Mouse (Mus musculus): ENCODE measurements around the gene Unc119b. TPM values are rescaled to one million over a fixed set of nuclear protein-coding genes. Genes with fewer than 3 reads are reported as not detected.
"Not testable (repeated sequence)": the region's sequence is repeated elsewhere in the genome, so short reads cannot be mapped to it uniquely, and the experiment has no call there.

Unc119b gene
- total and polyA plus RNA-seq, 3 experiments, result 32.0 to 44.8 (median 39.2) TPM

- DNase-seq, result peak; percentile 100
Measured at GRCm38 (mm10) chr5:115158040-115158983, 23.5 kb upstream of the Unc119b start, which contains the start of gene Mlec. Gene Mlec, minus strand, starts transcription at chr5:115158179.

GRCm38 (mm10) chr5:115156933-115157589, 22.3 kb upstream of the Unc119b start:
- peak; percentile 40 for DNase-seq

DNA sequence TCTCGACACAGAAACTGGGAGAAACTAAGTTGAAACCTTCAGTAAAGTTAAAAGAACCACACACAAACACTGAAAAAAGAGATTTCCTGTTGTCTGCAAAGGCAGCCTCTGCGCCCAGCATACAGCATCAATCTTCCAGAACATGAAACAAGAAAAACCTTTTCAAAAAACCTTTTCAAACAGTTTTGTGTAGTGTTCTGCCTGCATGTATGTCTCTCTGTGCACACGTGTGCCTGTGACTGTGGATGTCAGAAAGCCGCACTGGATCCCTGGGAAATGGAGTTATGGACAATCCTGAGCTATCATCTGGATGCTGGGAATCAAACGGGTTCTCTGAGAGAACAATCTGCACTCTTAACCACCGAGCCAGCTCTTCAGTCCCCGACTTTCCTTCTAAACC, 21.6 kb upstream of the Unc119b start:
- DNase-seq, result no peak

GRCm38 (mm10) chr5:115155831-115156230, 21.1 kb upstream of the Unc119b start:
- DNase-seq, result peak; percentile 47

DNA sequence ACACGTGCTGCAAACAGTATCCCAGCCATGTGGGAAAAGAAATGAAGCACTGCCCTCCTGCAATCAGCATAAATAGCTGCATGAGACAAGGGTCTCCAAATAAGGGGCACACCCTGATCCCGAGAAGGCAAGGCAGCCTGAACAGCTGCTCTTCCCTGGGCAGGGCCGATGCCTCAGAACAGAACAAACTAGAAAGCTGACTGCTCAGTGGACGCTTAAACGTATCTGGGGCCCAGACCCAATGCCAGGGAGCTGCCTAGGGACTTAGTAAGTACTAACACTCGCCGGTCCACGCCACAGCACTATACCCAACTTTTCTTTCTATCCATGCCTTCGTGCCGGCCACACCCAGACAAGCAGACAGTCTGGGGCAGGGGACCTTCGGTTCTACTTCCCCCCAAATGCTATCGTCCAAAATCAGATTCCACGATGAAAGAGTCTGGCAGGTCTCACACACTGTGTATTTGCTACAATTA, 20.4 kb upstream of the Unc119b start:
- no peak for DNase-seq

GRCm38 (mm10) chr5:115152132-115152956, 17.6 kb upstream of the Unc119b start:
- no peak for DNase-seq

- DNase-seq, result no peak
Measured at GRCm38 (mm10) chr5:115151457-115151856, 16.7 kb upstream of the Unc119b start.

- no peak for DNase-seq
Measured at GRCm38 (mm10) chr5:115150991-115151390, 16.2 kb upstream of the Unc119b start.

DNA sequence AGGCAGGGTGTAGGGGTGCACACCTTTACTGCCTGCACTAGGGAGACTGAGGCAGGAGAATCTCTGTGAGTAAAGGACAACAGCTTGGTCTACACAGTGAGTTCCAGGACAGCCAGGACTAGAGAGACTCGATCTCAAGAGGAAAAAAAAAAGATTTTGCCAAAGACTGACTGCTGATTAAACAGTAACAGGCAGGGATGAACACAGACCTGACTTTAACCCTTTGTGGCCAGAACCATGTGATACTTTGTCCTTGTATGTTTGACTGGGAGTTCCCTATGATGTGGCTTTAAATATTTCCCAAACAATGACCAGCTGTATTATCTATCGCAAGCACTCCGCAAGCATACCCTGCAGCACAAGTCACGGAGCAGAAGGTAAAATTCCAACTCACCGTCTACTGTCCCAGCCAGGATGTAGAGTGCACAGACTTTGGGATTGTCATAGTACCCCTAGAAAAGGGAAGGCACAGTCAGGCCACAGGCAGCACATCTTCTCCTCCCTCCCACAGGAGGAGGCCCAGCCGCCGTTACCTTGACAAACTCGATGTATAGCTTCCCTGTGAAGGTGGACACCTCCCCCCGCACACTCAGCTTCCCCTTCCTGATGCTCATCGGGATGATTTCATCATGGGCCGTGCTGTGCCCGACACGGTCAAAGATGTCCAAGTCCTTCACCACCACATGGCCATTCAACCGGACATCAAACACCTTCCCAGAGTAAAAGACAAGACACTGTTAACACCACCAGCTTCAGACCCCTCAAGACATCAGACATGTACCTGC, 15.1 kb upstream of the Unc119b start:
- DNase-seq, result peak; percentile 4

GRCm38 (mm10) chr5:115148872-115149271, 14.1 kb upstream of the Unc119b start:
- not testable (repeated sequence) for DNase-seq

DNA sequence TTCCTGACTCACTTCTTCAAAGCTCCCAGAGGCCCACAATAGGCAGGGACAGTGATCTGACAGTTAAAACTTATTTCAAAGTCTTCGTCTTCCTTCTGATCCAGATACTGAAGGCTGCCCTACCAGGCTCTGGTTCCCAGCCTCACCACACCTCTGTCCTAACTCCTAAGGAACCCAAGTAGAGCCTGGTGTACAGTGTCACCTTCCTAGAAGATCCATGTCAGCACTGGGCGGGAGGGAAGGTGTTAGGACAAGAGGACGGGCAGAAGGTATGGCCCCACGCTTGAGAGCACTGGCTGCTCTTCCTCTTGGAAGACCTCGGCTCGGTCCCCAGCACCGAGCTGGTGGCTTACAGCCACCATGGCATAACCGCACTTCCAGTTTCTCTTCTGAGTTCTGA, 13.6 kb upstream of the Unc119b start:
- no peak for DNase-seq

DNA sequence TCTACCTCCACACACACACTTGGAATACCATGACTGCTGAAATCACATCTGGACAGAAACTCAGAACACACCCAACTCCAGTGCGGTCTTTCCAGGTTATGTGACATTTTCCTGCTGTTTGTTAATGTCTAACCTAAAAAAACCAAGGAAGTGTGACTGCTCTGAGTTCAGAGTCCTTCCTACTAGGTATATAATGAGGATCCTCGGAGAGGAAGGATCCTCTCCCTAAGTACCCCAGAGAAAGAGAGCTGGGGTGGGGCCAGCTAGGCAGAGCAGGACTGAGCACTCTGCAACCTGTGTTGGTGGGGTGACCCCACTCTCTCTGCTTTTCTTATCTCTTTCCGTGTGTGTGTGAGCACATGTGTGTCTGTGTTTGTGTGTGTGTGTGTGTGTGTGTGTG, 12.6 kb upstream of the Unc119b start:
- no peak for DNase-seq

DNA sequence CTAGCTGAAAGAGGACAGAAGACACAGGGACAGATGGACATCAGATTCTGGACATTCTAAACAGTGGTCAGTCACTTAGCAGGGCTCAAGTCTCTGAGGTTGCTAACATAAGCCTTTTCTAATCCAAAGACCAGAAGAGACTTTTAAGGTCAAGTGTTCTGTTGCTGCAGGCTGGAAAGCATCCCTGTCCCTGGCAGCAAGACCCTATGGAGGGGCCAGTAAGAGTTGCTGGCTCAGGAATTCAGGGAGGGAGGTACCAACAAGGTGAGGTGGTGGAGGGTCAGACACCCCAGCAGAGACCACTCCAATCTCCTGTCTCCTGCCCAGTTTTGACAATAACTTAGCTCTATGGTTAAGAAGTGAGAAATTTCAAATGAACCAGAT, 12.0 kb upstream of the Unc119b start:
- DNase-seq, result no peak

GRCm38 (mm10) chr5:115145976-115146746, 11.4 kb upstream of the Unc119b start:
- DNase-seq, result no peak

GRCm38 (mm10) chr5:115145253-115145968, 10.6 kb upstream of the Unc119b start:
- DNase-seq, result no peak

DNA sequence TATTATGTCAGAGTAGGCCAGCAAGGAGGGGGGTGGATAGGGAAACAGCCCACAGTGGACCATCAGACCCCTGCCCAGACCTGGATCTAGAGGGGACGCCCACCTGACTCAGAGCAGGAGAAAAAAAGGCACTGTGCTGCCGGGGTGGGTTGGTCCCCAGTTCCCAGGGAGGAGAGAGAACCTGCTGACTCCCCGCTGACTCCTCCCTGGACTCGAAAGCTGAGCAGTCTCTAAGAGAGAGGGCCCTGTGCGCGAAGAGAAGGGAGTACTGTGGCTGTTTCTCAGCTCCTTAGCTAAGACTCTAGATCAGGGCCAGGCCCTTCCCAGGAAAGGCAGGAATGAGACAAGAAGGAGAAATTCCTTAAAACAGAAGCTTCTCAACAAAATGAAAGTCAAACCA, 9.7 kb upstream of the Unc119b start:
- no peak for DNase-seq

- DNase-seq, result no peak
Measured at GRCm38 (mm10) chr5:115143552-115143951, 8.8 kb upstream of the Unc119b start.

DNA sequence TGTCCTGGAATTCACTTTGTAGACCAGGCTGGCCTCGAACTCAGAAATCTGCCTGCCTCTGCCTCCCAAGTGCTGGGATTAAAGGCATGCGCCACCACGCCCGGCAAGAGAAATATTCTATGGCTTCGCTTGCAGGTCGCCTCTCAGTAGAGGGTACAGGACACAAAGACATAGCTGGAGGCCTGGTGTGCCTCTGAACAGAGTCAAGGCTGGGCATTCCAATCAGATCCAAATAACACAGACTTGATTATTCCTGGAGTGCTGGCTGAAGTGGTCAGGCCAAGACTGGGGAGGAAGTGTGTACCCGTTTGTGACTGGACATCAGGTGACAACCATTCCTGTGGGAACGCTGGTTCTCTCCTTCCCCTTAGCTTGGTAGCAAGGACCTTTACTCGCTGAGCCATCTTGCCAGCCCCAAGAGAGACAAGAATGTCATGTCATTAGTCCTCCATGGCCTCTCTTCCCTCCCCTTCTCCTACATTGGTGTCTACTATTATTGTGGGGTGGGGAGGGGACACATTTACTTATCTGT, 7.5 kb upstream of the Unc119b start:
- DNase-seq, result no peak

DNA sequence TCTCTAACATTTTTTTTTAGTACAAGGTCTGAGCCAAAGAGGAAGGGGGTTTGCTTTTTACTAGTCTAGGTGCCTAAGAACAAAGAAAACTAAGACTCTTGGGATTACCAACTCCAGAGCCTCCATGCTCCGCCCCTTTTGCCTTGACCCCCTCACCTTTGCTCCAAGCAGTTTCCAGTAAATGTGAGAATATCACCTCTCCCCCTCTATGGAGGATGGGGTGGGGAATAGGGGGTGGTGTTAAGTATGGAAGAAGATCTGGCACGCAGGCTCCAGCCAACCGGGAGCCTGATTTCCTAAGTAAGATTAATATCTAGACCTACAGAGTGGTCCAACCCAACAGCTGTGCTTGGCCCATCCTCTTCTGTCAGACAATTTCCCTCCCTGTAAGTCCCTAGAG, 6.0 kb upstream of the Unc119b start:
- no peak for DNase-seq

DNA sequence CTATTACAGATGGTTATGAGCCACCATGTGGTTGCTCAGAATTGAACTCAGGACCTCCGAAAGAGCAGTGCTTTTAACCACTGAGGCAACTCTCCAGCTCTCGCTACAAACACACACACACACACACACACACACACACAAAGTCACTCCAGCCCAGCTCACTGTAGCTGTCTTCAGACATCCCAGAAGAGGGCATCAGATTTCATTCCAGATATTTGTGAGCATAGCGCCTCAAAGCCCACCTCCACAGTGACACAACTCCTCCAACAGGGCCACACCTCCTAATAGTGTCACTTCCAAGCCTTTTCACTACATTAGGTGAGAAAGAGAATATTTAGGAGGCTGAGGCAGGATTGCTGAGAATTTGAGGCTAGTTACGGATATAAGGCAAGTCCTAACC, 4.3 kb upstream of the Unc119b start:
- no peak for DNase-seq
